Mouse (Mus musculus): ENCODE results near the gene B230217C12Rik.

B230217C12Rik gene

DNA sequence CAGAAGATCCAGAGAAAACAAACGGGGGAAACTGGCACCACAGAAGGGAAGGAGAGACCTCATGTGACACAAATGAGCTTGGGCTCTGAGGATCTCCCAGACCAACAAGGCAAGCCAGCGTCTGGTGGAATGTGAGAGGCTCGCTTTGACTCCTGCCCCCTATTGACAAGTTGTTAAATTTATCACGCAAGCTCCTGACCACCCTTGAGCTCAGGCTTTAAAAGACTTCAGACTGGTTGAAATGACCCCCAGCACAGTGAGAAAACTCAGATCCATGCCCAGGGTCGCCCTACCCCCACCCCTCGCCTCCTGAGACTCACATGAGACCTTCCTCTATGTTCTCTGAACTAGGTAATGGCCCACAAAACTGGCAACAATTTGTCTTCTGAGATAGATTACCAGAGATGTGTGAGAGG, at the start of gene B230217C12Rik:
Gene B230217C12Rik (plus strand): TSS at position 242 of the 416 bp plus-strand sequence.
- DNase-seq (ENCODE audit: low spot score): no peak

DNA sequence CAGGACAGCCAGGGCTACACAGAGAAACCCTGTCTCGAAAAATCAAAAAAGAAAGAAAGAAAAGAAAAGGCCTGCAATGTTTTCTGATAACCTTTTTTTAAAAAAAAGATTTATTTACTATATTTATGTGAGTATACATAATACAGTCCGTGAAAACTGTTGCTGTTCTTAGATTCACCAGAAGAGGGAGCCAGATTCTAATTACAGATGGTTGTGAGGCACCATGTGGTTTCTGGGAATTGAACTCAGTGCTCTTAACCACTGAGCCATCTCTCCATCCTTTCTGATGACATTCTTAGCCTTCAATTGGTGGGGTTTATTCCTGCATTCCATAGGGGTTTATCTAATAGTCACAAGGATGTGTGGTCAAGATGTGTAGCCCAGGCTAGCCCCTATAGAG, 47.4 kb upstream of the B230217C12Rik start:
- no peak for DNase-seq (ENCODE audit: low spot score)

DNA sequence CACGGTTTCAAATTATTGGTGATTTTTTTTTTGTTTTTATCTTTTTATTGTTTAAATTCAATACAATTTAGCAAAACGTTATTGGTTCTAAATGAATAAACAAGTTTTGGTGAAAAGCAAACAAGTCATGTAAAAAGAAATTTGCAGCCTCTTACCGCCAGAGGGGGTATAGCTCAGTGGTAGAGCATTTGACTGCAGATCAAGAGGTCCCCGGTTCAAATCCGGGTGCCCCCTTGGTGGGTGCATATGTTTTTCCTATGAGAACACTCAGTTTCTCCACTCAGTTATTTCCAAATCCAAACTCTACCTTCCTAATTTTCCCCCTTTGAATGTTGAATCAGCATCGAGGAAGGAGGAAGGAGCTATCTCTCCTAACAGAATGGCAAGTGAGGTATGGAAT, 43.7 kb upstream of the B230217C12Rik start:
- DNase-seq (ENCODE audit: low spot score): no peak

DNA sequence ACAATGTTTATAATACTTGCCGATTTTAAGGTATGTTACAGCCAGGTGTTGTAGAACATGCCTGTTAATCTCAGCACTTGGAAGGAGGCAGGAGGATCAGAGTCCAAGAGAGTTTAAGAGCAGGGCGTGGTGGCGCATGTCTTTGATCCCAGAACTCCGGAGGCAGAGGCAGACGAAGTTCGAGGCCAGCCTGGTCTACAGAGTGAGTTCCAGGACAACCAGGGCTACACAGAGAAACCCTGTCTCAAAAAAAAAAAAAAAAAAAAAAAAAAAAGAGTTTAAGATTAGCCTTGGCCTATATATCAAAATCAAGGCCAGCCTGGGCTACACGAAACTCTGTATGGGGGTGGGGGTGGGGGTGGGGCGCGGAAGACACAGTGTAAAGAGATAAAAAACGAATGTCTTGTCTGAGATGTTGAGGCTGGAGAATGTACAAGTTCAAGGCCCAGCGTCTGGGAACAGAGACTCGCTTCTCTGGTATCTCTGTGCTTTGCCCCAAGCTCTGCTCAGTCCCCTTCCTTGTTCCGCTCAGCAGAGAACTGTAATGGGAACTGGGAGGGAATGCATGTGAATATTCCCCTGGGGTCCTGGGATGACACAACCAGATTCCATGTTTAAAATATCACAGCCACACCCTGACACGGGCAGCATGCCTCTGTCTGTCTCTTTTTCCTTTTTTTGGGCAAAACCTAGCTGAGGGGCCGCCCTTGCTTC, 43.1 kb upstream of the B230217C12Rik start:
- DNase-seq (ENCODE audit: low spot score): no peak

DNA sequence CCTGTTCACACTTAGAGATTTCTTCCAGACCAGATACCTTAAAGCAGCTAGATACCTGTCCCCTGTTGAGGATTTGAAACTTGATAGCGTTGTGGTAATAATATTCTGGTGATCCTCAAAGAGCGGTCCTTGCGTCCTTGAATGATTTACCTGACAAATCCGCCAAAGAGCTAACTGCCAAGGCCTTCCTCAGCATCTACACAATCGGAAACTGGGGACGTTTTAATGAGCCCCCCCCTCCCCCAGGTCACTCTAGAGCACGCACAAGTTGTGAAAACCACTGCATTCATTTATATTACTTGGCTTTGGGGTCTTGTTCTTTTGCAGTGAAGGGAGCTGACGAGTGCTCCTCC, 42.5 kb upstream of the B230217C12Rik start:
- no peak for DNase-seq (ENCODE audit: low spot score)

DNA sequence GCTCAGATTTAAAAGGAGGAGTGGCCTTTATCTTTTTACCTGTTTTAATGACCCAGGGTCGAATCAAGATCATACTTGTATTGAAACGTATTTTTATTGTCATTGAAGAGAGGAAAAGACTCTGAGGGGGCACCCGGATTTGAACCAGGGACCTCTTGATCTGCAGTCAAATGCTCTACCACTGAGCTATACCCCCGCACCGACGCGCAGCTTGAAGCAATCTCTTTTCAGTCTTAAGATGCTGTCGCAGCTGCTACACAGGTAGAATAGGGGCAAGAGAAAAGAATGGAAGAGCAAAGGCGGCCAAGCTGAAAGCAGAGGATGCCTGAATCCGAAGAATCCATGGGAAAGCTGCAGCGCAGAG, 41.8 kb upstream of the B230217C12Rik start, which contains the start of gene Lasp1:
Gene Lasp1 (plus strand): TSS at position 219 of the 364 bp plus-strand sequence.
- DNase-seq (ENCODE audit: low spot score): peak; percentile 87

DNA sequence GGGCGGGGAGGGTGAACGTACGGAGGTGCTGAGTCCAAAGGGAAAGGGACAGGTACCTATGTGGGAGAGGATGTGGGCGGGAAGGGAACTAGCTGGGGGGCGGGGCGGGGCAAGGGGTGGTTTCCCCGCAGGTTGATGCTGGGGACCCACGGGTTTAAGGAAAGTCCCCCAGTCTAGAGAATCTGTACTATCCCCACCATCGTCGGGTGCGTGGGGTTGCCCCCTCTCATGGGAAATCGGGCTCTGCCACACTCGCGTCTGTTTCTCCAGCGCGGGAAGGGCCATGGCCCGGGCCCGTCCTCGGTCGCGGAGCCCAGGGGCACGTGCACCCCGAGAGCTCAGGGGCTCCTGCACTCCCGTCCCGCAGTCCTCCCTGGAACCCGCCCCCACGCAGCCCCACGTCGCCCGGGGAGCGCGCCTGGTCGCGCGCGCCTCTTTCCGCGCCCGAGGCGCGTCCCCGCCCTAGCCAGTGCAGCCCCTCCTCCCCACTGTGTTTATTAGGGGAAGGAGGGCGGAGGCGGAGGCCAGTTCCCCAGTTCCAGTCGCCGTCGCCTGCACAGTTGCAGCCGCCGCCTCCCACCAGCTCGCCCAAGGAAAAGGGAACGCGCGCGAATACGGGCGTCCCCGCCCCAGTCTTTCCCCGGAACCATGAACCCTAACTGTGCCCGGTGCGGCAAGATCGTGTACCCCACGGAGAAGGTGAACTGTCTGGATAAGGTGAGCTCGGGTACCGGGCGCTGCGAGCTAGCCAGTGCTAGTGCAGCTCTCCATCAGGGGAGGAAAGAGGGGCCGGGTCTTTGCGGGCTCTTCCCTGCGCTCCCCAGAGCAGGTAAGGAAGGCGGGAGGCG, 41.2 kb upstream of the B230217C12Rik start:
- DNase-seq (ENCODE audit: low spot score): peak; percentile 87

DNA sequence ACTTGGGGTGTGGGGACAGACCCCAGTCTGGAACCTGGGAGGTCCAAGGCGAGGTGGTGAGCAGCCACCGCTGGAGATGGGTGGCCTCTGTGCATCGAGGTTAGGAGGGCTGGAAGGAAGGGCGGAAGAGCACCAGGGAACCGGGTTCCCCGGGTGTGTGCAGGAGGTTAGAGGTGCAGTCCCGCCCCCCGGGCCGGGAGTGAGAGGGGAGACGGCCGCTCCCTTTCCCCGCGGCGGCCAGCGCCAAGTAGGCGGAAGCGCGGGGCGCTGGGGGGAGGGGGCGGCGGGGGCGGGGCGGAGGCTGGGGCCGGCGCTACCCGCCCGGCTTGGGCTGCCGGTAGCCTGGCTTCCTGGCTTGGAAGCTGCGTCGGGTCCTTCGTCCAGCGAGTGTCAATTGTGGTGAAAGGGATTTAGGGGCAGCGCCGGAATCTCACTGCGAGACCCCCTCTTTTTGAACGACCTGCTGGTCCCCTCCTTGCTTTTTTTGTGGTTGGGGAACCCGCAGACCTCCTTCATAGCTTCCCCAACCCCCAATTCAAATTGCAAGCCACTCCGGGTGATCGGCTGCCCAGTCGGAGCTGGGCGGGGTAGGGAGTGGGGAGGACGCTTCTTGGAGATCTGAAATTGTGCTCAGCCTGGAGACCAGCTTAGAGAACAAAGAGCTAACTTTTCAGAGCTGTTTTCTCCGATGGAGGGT, 40.4 kb upstream of the B230217C12Rik start:
- DNase-seq (ENCODE audit: low spot score): peak; percentile 84

DNA sequence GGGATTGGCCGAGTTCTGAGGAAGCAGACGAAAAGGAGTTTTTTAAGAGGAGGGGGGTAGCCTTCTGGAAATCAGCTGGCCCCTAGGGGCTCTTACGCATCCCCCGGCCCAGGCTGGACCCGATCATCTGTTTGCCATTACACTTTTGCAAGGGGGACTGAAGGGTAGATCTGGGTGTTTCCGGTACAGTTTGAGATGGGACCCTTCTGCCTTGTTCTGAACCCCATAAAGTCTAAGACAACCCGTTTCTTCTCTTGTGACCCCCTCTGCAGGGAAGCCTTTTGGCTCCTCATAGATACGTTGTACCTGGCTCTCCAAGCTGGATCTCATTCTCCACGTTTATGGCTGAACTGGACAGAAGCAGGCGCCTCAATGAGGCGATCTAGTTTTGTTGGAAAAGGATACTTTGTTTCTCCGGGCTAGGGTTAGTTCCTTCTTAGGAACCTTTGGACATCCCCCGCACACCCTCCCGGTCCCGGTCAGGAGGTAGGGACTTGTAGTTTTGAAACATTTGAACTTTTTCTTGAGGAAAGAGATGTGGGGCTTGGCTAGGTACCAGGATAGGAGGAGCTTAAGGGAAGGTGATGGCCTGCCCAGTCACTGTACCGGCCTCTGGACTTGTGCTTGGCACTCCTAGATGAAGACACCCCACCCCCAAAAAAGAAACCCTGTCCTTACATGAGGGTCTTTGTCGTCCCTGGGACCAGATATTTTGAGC, 39.7 kb upstream of the B230217C12Rik start:
- DNase-seq (ENCODE audit: low spot score): no peak

DNA sequence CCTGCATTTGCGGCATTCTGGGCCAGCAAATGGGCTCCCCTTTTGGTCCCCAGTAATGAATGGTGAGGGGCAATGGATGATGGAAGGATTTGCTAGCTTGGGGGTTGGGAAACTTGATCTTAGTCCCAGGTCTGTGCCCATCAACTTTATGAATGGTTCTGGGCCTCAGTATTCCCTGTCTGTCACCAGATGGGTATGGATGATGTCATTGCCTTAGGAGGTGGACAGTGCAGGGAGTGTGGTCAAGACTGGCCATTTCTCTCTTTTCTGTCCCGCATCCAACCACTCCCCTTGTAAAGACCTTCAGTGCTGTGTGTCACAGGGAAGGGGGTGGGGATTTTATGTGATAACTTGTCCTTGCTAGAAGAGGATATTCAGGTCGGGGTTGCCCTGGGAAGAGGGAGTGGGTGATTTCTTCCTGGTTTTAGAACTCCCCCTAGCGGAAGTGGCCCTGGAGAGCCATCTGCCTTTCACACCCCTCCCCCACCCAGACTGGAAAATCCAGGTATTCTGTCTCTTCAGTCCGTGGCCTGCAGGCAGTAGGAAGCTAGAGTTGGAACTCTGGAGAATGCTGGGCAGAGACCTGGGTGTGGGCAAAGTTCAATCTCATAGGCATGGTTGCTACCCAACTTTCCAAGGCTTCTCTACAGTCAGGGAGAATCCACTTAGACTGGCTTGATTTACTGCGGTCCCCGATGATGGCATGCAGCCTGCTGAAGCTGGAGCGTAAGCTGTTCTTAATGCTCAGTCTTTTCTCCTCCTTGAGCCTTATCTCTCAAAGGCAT, 39.0 kb upstream of the B230217C12Rik start:
- no peak for DNase-seq (ENCODE audit: low spot score)

DNA sequence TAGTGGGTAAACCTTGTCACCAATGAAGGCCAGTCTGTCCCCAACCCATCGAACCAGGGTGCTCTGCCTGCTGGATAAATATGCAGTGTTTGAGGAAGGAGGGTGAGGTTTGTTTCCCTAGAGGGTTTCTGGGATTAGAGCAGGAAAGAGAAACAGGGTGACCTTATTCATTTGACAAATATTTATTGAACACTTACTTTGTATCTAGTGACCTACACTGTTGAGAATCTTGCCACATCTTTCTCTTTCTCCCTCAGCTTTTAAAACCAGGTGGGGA, 38.4 kb upstream of the B230217C12Rik start:
- no peak for DNase-seq (ENCODE audit: low spot score)

DNA sequence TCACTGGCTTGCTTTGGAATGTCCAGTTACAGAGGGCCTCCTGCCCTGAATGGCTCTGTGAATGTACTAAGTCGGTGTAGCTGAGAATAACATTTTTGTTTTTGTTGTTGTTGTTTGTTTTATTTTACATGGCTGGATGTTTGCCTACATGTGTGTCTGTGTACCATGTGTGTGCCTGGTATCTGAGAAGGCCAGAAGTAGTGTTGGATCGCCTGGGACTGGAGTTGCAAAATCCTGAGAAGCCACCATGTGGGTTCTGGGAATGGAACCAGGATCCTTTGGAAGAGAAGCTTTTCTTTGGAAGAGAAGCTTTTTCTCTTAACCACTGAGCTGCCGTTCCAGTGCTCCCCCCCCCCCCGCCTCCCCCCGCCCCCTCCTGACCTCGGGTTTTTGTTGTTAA, 38.1 kb upstream of the B230217C12Rik start:
- DNase-seq (ENCODE audit: low spot score): no peak

DNA sequence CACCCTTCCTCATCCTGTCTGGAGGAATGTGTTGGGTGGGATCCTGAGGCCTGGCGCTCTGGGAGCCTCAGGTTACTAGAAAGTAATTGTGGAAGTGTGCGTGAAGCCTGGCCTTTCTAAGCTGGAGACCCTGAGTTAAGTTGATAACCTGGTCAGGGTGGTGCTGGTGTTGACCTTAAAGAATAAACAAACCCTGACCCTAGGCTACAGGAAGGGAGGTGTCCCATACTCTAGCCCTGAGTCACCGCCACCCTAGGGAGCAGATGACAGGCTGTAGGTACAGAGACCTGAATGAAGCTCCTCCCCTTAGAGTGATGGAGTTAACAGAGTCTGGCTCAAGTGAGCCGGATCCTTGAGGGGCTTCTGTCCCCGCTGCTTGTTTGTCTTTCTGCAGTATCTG, 36.7 kb upstream of the B230217C12Rik start:
- DNase-seq (ENCODE audit: low spot score): no peak

DNA sequence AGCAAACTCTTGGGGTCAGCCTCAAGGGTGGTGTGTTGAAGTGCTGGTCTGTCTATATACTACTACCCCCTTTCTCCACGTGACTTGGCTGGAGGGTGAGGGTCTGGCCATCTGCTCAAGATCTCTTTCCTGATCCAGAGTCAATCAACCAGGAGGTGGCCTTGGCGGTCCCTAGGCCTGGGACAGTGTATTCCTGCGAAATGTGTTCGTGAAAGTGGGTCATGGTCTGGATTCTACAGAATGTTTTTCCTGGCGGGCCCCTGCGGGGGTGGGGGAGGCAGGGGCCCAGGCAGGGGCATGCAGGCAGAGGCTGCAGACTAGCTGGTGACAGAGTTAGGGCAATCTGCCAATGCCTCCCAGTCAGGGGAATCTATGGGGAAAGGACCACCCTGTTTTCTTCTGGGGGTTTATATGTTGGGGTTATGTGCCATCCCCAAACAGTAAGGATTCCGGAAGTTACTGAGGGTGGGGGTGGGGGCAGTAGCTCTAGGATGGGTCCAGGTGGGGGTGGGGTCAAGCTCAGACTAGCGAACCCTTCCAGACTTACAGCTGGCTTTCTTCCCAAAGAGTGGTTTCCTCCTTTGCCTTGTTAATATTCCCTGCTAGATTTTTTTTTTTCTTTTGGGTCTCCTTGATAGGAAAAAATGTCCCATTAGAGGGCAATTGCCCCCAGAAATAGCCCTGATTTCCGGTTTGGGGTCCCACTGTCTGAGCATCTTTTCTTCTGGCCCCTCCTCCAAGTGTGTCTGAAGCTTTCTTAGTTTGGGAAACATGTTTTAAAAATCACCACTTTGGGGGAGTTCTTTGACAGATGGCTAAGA, 35.5 kb upstream of the B230217C12Rik start:
- DNase-seq (ENCODE audit: low spot score): no peak

DNA sequence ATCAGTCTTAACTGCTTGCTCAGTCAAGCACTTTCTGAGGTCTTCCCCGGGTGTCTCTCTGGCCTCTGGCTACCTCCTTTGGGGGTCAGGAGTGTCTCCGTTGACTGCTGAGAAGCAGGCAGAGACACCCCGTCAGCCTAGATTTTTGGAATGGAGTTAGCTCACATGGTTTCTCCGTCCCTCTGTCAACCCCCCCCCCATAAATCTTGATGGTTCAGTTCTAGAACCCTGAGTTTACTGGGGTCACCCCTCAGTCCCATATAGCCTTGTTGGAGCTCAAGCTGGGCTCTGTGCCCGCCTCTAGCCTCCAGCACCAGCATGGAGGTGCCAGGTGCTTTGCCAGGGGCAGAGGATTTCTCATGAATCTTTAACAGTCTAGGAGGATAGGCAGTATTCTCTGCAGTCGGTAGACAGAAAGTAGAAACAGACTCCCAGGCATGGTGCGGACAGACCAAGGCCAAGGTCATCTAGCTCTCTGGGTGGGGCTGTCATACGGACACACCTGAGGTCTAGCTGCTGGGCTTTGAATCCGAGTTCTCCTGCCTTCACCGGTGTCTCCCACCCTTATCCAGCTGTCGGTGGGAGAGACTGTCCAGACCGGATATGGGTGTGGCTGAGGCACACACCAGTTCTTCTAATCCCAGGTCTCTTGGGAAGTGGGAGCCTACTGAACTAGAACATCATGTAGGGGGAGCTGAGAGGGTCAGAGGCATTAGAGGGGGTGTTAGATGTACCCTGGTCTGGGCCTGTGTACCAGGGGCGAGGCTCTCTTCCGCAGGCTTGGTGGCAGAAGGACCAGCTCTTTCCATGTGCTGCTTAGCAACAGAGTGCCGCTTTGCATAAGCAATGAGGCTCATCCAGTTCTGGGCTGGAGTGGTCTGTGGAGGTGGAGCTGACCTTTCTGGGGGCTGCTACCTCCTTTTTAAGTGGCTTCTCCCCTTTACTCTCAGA, 34.6 kb upstream of the B230217C12Rik start:
- no peak for DNase-seq (ENCODE audit: low spot score)

DNA sequence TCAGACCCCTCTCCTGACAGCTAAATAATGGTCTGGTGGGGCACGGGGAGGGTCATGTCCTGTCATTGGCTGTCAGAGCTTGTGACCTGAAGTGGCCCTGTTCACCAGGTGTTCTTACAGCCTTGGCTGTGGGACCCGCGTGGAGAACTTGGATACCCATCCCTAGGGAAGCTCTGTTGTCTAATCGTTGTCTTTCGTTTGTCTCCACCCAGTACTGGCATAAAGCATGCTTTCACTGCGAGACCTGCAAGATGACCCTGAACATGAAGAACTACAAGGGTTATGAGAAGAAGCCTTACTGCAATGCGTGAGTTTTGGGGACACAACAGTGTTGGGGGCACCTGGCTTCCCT, 34.0 kb upstream of the B230217C12Rik start:
- DNase-seq (ENCODE audit: low spot score): no peak

DNA sequence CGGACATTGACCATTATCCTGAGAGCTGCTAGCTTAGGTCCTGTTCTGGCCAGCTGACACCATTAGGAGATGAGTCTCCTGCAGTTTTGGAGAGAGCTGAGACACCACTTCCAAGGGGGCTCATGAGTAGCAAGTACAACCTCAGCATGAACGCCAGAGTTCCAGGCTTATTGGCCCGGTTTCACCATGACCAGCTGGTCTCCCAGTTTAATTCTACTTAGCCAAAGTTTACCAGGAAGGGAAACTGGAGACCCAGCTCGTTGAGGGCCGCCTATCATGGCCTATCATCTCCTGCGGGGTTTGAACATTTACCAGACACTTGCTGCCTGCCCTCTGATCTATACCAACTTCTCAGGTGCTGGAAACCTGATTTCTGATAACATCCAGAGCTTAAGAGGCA, 33.0 kb upstream of the B230217C12Rik start:
- DNase-seq (ENCODE audit: low spot score): no peak

DNA sequence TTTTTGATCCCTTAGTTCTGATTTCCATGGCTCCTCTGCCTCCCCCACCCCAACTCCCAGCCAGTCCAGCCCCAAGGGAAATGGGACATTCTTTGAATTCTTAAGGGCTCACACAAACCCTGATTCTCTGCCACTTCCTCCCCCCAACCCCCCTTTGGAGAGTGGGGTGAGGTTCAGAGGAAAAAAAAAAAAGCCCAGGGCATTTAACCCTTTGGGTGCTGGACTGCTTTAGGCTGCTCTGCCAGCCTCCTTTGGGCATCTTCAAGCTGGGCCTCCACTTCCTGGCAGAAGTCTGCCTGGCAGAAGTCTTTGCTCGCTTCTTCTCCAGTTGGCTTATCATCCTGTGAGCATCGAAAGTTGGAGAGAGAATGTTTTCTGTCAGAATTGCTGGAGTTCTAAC, 32.5 kb upstream of the B230217C12Rik start:
- no peak for DNase-seq (ENCODE audit: low spot score)

DNA sequence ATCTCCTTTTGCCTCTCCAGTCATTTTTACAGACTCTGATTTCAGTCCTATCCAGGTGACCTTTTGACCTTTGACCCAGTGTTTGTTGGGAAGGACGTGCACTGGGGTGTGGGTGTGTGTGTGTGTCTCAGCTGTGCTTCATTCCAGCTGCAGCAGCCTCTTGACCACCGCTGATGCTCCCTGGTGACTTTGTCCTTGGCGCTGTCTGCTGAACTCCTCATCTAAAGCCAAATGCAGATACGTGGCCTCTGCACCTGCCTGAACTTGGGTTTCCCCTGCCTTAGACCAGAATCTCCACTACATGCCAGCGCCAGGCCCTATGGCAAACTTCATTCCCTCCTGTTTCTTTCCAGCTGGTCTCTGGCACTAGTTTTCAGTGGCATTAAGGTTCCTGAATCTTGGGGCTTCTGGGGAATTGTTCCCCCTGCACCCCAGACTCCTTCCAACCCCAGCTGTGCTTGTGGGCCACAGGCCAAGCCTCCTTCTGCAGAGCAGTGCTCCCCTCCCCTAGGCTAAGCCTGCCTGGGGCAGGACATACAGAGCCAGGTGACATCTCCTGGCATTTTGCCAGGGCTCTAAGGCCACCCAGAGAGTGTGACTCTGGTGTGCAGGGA, 31.9 kb upstream of the B230217C12Rik start:
- no peak for DNase-seq (ENCODE audit: low spot score)

Measured in ovary, postnatal 36 days (tissue).